Mouse (Mus musculus) embryonic facial prominence, embryonic 12.5 days (tissue): ENCODE measurements around the gene Gm44511. TPM values are rescaled to one million over a fixed set of nuclear protein-coding genes. Genes with fewer than 3 reads are reported as not detected.
A peak's percentile ranks its signal among the peaks of the same experiment; 100 is the strongest.
"Not testable (repeated sequence)": the region's sequence is repeated elsewhere in the genome, so short reads cannot be mapped to it uniquely, and the experiment has no call there.

Source experiments
- ATAC-seq: fragments of 200-750 bp; cut with Nextera tagmentation; 2 replicates; pipeline ENCODE4 v1.8.0; 2017; ENCODE audit not compliant: insufficient number of reproducible peaks, insufficient read depth, low FRiP score, low TSS enrichment
- H3K27ac ChIP-seq: fragments of 300-500 bp; sonication (generic); 2 replicates; pipeline ENCODE4 v1.5.1; 2016; ENCODE audit warnings: mild to moderate bottlenecking
- H3K27me3 ChIP-seq: fragments of 300-500 bp; sonication (generic); 2 replicates; pipeline ENCODE4 v1.6.1; 2016; ENCODE audit warnings: mild to moderate bottlenecking, moderate library complexity
- H3K36me3 ChIP-seq: fragments of 300-500 bp; sonication (generic); 2 replicates; pipeline ENCODE4 v1.6.1; 2016; ENCODE audit warnings: mild to moderate bottlenecking
- H3K4me1 ChIP-seq: fragments of 300-500 bp; sonication (generic); 2 replicates; pipeline ENCODE4 v1.6.1; 2016
- H3K4me2 ChIP-seq: fragments of 300-500 bp; sonication (generic); replicated peaks from 2 replicates; pipeline ENCODE4 v1.6.1; 2016; ENCODE audit warnings: mild to moderate bottlenecking, moderate library complexity
- H3K4me3 ChIP-seq: fragments of 300-500 bp; sonication (generic); 2 replicates; pipeline ENCODE4 v1.5.1; 2016; ENCODE audit warnings: mild to moderate bottlenecking
- H3K9ac ChIP-seq: fragments of 300-500 bp; sonication (generic); 2 replicates; pipeline ENCODE4 v1.6.1; 2016; ENCODE audit warnings: mild to moderate bottlenecking, moderate library complexity
- H3K9me3 ChIP-seq: fragments of 300-500 bp; sonication (generic); 2 replicates; pipeline ENCODE4 v1.6.1; 2016; ENCODE audit warnings: mild to moderate bottlenecking, moderate library complexity
- WGBS: fragments of 180-500 bp; shearing (Covaris S2); methylation state at CpG from one replicate; pipeline ENCODE4 v1.1.7; 2016; 5-methylcytosine and 5-hydroxymethylcytosine counted together
- polyA plus RNA-seq: library from polyadenylated mRNA; unstranded; fragments of >200 nt; fragmentation: Nextera tagmentation; extraction: Ambion mirVana; gene quantifications from 2 replicates; pipeline ENCODE4 v1.2.1, GENCODE M21; 2016

Gene Gm44511
- polyA plus RNA-seq, 1 experiment from 2014 or later: not detected

GRCm38 (mm10) chr6:128766486-128767254 lies 59.4 kb downstream of the Gm44511 start:
- H3K27me3 ChIP-seq, H3K4me1 ChIP-seq, H3K9ac ChIP-seq, H3K27ac ChIP-seq, H3K4me3 ChIP-seq, ATAC-seq, H3K36me3 ChIP-seq, H3K9me3 ChIP-seq, H3K4me2 ChIP-seq: not testable (repeated sequence)
- WGBS: 64% methylated on average over 6 of the region's 6 CpGs

- Histone ChIP-seq H3K36me3 (no peaks in the 10 kb centered on the region), H3K27me3 (no peaks in the 10 kb centered on the region)
- no peak for ATAC-seq
These were observed 60.9 kb downstream of the Gm44511 start for GRCm38 (mm10) chr6:128765211-128765610.

DNA sequence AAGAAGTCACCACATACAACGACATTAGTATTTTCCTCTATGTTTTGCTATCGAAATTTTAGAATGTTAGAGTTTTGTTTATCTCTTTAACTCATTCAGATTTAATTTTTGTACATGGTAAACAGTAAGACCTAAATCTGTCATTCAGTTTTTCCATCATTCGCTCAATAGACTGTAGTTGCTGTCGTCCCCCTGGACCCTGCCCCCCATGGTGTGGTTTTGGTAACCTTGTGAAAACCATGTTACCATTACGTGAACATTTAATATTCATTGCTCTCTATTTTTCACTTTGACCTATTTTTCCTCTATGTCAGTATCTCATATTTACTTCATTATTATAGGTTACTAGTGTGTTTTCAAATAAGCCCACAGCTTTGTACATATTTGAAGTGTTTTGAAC lies 61.5 kb downstream of the Gm44511 start:
- no peak overlapping the region for H3K27ac ChIP-seq
- whole genome bisulfite sequencing: 18% methylated on average over 5 of the region's 5 CpGs

More at GRCm38 (mm10) chr6:128765211-128765610, 60.9 kb downstream of the Gm44511 start:
- no peak overlapping the region for H3K4me2 ChIP-seq
- no peak overlapping the region for H3K27ac ChIP-seq
- 0 out of 2 replicates have a peak, but pooled peaks cover 7% of the 10 kb centered on the region for H3K4me1 ChIP-seq
- WGBS: 69% methylated on average over 1 of the region's 1 CpGs
- no peaks in the 10 kb centered on the region for H3K9me3 ChIP-seq
- no peak overlapping the region for H3K4me3 ChIP-seq
- H3K9ac ChIP-seq: no peak overlapping the region

DNA sequence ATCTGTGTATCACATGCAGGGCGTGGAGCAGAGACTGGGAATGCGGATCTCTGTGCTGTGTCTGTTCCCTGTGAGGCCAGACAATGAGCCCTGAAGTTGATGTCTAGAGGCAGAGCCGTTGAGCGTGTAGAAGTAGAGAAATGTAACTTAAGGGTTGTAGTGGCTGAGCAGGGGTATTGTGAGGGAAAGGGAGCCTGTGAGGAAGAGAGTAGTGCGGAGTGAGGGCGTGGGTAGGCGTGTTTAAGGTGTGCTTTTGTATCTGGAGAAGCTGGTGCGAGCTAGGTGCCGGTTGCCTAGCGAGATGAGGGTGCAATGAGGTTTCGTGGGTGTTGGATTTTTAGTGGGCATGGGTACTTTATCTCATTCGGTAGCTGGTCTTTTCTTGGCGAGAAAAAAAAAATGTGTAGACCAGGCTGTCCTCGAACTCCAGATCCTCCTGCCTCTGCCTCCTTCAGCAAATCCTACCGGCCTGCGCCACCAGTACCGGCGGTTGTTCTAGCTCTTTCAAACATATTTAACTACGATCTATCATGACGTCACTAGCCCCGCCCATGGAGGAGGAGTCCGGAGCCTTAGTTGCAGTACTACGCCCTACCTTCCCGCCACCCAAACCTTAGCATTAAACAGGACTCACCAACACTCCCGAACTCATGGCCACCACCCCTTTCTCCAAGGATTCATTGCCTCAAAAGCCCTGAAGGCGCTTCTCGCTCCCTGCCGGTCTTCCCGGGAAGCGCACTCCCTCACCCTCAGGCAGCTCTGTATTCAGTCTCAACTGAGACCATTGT lies 62.2 kb downstream of the Gm44511 start:
- peak overlapping the region; percentile 65 for H3K9ac ChIP-seq
- 2% methylated on average over 30 of the region's 30 CpGs for WGBS

More for the DNA sequence above, 61.5 kb downstream of the Gm44511 start:
- H3K4me2 ChIP-seq: peak overlapping the region; percentile 42
- ATAC-seq: no peak
- no peaks in the 10 kb centered on the region for H3K9me3 ChIP-seq
- peak overlapping the region; percentile 44 for H3K4me3 ChIP-seq
- H3K27me3 ChIP-seq: no peaks in the 10 kb centered on the region
- H3K36me3 ChIP-seq: no peaks in the 10 kb centered on the region
- H3K9ac ChIP-seq: no peak overlapping the region
- 0 out of 2 replicates have a peak, but pooled peaks cover under 1% of the 10 kb centered on the region for H3K4me1 ChIP-seq

DNA sequence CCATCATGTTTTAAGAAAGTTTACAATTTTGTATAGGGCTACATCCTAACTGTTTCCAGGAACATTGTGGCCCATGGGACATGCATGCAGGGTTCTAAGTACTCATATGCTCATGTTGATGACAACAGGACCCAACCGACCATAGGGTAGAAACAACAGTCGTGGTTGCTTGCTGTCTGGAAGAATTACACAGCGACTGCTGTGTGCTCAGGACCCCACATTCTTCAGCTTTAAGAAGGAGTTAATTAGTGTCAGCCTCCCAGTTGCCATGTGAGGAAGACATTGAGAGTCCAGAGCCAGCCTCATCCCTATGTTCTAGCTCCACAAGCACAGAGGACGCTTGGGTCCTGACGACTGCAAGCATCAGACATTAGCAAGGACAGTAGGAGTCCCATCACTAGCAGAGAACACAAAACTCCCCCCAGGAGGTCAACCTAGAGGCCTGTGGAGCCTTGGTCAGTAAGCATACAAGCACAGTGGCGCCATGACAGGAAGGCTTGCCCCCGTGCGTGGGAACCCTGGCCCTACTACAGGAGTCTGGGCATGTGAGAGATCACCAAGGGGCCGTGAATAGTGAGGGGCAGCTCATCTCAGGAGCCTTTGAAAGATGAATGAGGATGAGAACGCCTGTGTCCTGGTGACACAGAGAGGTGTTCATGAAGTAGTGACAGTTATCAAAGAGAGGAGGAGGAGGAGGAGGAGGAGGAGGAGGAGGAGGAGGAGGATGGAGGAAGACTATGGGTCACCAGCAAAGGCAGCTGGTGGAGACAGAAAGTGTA lies 63.0 kb downstream of the Gm44511 start:
- H3K9ac ChIP-seq: peak overlapping the region; percentile 65; the same call in 1 of the 2 replicates
- peak overlapping the region; percentile 44 for H3K4me3 ChIP-seq
- H3K36me3 ChIP-seq, ATAC-seq, H3K27me3 ChIP-seq, H3K9me3 ChIP-seq, H3K4me1 ChIP-seq: not testable (repeated sequence)
- WGBS: 74% methylated on average over 10 of the region's 10 CpGs
- H3K27ac ChIP-seq: 0 out of 2 replicates have a peak overlapping the region, but pooled peaks have one; percentile 67
- peak overlapping the region; percentile 59 for H3K4me2 ChIP-seq

More for the DNA sequence above, 62.2 kb downstream of the Gm44511 start:
- Histone ChIP-seq H3K9me3 (no peaks in the 10 kb centered on the region), H3K27ac (peak overlapping the region; percentile 67), H3K4me3 (peak overlapping the region; percentile 44), H3K36me3 (no peaks in the 10 kb centered on the region), H3K4me2 (peak overlapping the region; percentile 59), H3K27me3 (no peaks in the 10 kb centered on the region), H3K4me1 (no peaks in the 10 kb centered on the region)
- peak; percentile 92 for ATAC-seq

GRCm38 (mm10) chr6:128761144-128761540 lies 65.0 kb downstream of the Gm44511 start:
- H3K36me3 ChIP-seq: no peaks in the 10 kb centered on the region
- H3K4me3 ChIP-seq: peak overlapping the region; percentile 57
- H3K4me2 ChIP-seq: peak overlapping the region; percentile 39
- ATAC-seq: no peak
- H3K9me3 ChIP-seq: no peaks in the 10 kb centered on the region
- WGBS: 40% methylated on average over 5 of the region's 5 CpGs
- no peaks in the 10 kb centered on the region for H3K4me1 ChIP-seq
- H3K27me3 ChIP-seq: no peaks in the 10 kb centered on the region
- no peak overlapping the region for H3K27ac ChIP-seq
- H3K9ac ChIP-seq: no peak overlapping the region

DNA sequence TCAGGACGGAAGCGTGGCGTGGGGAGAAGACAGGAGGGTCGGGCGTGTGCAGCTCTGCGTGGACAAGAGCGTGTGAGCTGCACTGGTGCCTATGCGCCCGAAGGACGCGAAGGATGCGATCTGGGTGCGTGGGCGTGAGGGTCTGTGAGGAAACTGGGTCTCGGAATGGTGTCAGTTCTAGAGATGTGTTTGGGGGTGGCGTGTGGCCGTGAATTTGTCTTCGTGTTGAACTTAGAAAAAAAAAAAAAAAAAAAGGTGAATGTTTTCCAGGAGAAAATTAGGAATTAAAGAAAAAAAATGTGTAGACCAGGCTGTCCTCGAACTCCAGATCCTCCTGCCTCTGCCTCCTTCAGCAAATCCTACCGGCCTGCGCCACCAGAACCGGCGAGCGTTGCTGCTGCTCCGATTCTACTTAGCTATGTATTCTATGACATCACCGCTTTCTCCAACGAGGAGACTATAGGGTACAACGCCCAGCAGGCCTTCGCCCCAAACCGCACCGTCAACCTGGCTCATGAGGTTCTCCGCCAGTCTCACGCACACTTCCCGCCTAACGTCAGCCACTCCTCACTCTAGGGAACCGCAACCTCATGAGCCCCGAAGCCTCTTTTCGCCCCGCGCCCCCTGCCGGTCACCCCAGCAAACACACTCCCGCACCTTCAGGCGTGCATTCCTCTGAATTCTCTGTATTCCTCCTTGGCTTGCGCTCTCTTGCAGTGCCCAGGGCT lies 65.5 kb downstream of the Gm44511 start:
- not testable (repeated sequence) for H3K27me3 ChIP-seq, H3K36me3 ChIP-seq, H3K9me3 ChIP-seq, H3K4me1 ChIP-seq
- H3K4me3 ChIP-seq: peak overlapping the region; percentile 57
- under 1% methylated on average over 44 of the region's 44 CpGs for WGBS
- H3K27ac ChIP-seq: peak overlapping the region; percentile 86
- H3K4me2 ChIP-seq: peak overlapping the region; percentile 39
- H3K9ac ChIP-seq: peak overlapping the region; percentile 47
- peak; percentile 59 for ATAC-seq

DNA sequence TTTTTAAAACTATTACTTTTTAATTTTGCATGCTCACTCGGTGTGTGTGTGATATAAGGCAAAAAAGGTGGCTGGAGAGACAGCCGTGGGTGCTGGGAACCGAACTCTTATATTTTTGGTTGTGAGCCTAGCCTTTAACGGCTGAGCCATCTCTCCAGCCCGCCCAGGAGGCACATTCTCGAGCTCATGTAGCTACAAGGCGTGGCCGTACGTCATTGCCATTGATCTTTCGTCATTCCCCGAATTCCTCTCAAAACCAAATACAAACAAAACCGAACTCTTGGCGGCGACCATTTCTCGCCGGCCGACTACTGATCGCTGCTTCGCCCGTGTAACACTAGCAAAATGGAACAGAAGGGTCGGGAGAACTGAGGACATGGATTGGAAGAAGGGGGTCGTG lies 66.1 kb downstream of the Gm44511 start:
- Histone ChIP-seq H3K9ac (peak overlapping the region; percentile 47), H3K4me3 (peak overlapping the region; percentile 57), H3K27ac (peak overlapping the region; percentile 86), H3K4me2 (peak overlapping the region; percentile 11; the same call in 1 of the 2 replicates)
- not testable (repeated sequence) for H3K9me3 ChIP-seq, H3K4me1 ChIP-seq, H3K27me3 ChIP-seq, H3K36me3 ChIP-seq
- 1% methylated on average over 22 of the region's 22 CpGs for WGBS
- ATAC-seq: peak; percentile 4; the same call in 1 of the 2 replicates

GRCm38 (mm10) chr6:128759221-128759950 lies 66.7 kb downstream of the Gm44511 start:
- H3K4me1 ChIP-seq: no peaks in the 10 kb centered on the region
- H3K27me3 ChIP-seq: no peaks in the 10 kb centered on the region
- H3K4me2 ChIP-seq: 0 out of 2 replicates have a peak overlapping the region, but pooled peaks have one; percentile 11
- H3K9me3 ChIP-seq: no peaks in the 10 kb centered on the region
- H3K36me3 ChIP-seq: no peaks in the 10 kb centered on the region
- no peak overlapping the region for H3K9ac ChIP-seq
- peak overlapping the region; percentile 57 for H3K4me3 ChIP-seq
- whole genome bisulfite sequencing: 78% methylated on average over 5 of the region's 5 CpGs
- ATAC-seq: no peak
- no peak overlapping the region for H3K27ac ChIP-seq

GRCm38 (mm10) chr6:128755402-128755763 lies 70.7 kb downstream of the Gm44511 start:
- not testable (repeated sequence) for H3K4me2 ChIP-seq, H3K27ac ChIP-seq, H3K36me3 ChIP-seq, H3K9ac ChIP-seq, H3K27me3 ChIP-seq, ATAC-seq, H3K4me3 ChIP-seq, H3K4me1 ChIP-seq, H3K9me3 ChIP-seq
- WGBS: 71% methylated on average over 4 of the region's 4 CpGs
